Mouse (Mus musculus): Measurements from ENCODE around the gene Nsun4.

Nsun4 gene

GRCm38 (mm10) chr4:116048130-116048920 lies 5.4 kb downstream of the Nsun4 start:
- DNase-seq (ENCODE audit: inconsistent age in 2 of 2, low spot score in 1 of 2), result peak; percentile 51 to 86

DNA sequence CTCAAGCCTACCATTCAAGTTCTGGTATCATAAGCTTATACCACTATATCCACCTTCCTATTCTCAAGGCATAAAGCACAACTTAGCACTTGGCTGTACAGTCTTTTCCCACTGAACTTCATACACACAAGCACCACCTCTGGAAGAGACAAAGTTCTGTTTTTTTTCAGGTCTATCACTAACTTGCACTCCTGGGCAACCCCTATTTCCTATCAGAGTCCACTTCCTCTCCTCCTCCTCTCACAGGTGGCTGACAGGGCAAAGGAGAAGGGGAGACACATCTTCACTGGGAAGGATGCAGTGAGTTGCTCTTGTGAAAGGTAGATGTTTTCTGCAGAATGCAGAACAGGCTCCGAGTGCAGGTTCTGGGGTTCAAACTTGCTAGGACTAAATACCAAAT lies 6.0 kb downstream of the Nsun4 start:
- no peak for DNase-seq (ENCODE audit: inconsistent age in 2 of 2, low spot score in 1 of 2)

DNA sequence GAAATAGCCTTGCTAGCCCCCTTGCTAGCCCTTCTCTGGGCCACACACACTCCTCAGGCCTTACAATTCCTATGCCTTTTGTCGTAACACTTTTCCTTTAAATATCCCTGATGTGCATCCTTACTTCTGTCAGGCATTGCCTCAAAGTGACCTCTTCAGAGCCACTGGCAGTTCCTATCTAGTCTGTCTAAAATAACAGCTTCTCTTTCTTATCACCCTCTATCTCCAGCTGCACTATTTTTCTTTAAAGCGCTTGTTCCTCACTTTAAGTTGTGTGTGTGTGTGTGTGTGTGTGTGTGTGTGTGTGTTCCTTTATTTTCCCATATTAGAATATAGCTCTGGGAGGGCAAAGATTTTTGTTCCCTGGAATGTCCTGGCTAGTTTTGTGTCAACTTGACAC lies 7.1 kb downstream of the Nsun4 start:
- DNase-seq (ENCODE audit: inconsistent age in 2 of 2, low spot score in 1 of 2), result no peak

- DNase-seq (ENCODE audit: inconsistent age in 2 of 2, low spot score in 1 of 2), result no peak
Observed at GRCm38 (mm10) chr4:116042186-116042585, 11.5 kb downstream of the Nsun4 start.

DNA sequence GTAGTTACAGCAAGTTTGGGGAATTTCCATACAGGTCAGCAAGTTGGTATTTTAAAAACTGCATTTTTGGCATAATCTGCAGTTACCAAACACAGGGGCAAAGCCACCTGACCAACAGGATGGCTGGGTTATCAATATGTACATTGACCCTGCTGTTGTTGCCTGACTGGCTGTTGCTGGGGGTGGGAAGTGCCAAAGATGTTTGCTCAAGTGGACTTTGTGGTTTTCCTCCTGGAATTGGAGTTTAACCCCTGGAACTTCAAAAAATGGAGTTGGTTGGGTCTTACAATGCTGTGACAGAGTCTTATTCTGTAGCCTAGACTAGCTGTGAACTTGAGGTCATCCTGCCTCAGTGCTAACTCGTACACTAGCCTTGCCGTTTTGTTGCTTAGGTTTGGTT lies 13.2 kb downstream of the Nsun4 start:
- no peak for DNase-seq (ENCODE audit: inconsistent age in 2 of 2, low spot score in 1 of 2)

GRCm38 (mm10) chr4:116033374-116033773 lies 20.3 kb downstream of the Nsun4 start:
- no peak for DNase-seq (ENCODE audit: inconsistent age in 2 of 2, low spot score in 1 of 2)

GRCm38 (mm10) chr4:116032906-116033305 lies 20.8 kb downstream of the Nsun4 start:
- DNase-seq (ENCODE audit: inconsistent age in 2 of 2, low spot score in 1 of 2), result no peak

DNA sequence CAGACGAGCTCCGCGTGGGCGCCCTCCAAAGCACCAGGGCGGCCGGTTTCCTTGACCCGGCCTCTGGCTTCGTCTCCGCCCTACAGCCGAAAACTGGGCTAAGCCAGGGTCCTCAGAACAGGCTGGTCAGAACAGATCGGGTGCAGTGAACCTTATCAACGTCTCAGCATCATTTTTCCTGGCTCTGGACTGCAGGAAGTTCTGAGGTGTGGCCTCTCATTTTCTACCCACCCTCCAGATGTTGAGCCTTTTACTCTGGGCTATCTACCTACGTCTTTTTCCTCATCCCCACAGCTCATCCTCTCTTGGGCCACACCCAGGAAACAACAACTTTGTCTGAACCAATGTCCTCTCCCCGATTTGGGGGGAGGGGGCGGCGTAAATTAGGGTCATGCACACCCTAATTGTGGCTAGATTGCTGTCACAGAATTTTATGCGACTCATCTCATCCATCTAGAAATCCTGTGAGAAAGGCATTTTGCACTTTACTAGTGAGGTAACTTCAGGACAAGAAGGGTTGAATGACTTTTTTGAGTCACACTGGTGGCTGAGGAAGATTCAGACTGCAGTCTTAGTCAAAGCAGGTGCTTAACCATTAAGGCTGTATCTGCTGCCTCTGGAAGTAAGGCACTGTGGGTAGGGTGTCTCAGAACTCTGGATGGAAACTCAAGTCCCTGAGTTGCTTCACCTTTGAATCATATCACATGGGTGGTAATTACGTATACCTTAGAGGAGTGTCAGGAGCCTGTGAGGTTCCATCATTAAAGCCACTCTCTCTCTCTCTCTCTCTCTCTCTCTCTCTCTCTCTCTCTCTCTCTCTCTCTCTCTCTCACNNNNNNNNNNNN lies 35.6 kb downstream of the Nsun4 start, which contains the start of gene Faah:
Gene Faah, minus strand, starts transcription at position 25 of the 845 bp plus-strand sequence.
- peak in 1 of 2 experiments; percentile 14 for DNase-seq (ENCODE audit: inconsistent age in 2 of 2, low spot score in 1 of 2)

GRCm38 (mm10) chr4:116017300-116017901 lies 36.3 kb downstream of the Nsun4 start:
- peak; percentile 87 to 94 for DNase-seq (ENCODE audit: inconsistent age in 2 of 2, low spot score in 1 of 2)

DNA sequence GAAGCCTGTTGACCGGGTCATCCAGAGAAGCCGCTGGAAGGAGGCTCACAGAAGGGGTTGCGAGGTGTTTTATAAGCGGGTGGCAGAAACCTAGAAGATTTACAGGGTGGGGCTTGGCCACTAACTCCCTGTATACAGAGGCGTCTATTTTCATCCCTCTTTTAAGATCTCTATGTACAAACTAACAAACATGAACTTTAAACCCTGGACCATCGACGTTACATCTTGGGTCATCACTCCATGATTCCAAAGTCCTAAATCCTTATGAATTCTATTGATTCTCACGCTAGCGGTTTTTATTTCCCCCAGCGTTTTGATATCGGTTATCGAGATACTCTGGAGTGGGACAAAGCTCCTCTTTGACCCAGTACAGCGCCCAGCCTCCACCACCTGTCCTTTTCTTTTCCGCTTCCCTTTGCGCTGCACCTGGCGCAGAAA lies 36.8 kb downstream of the Nsun4 start:
- no peak for DNase-seq (ENCODE audit: inconsistent age in 2 of 2, low spot score in 1 of 2)

DNA sequence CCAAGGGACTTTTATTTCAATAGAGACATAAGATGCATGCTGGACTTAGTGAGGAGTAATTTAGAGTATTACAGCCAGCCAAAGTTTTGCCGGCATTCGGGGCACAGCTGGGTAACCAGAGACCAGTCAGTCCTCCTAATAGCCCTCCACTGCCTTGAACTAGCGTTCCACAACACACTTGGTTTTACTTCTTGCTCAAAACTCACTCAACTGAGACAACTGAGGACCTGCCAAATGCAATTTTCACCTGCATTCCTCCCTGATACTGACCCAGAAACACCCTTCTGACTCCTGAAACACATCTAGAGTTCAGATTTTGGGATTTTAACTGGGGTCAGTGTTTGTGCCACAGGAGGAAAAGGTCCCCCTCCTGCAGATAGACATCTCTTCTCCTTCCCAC lies 37.3 kb downstream of the Nsun4 start:
- no peak for DNase-seq (ENCODE audit: inconsistent age in 2 of 2, low spot score in 1 of 2)

DNA sequence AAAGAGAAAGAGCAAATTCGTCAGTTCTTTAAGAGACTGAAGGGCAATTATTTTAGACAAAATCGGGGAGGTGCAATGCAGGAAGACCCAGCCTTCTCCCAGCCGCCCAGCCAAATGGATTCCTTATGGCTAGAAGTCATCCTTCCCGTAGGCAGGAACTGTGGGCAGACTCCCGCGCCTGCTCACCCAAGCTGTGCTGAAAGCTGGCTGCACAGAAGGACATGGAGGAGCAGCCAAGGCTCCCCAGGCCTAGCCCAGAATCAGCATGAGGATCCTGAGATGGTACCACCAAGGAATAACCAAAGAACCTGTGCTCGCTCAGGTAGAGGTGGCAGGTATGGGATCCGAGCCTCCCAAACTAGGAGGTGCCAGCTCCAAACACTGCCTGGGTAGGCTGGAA lies 37.7 kb downstream of the Nsun4 start:
- no peak for DNase-seq (ENCODE audit: inconsistent age in 2 of 2, low spot score in 1 of 2)

- no peak for DNase-seq (ENCODE audit: inconsistent age in 2 of 2, low spot score in 1 of 2)
Observed at GRCm38 (mm10) chr4:116015502-116015901, 38.2 kb downstream of the Nsun4 start.

DNA sequence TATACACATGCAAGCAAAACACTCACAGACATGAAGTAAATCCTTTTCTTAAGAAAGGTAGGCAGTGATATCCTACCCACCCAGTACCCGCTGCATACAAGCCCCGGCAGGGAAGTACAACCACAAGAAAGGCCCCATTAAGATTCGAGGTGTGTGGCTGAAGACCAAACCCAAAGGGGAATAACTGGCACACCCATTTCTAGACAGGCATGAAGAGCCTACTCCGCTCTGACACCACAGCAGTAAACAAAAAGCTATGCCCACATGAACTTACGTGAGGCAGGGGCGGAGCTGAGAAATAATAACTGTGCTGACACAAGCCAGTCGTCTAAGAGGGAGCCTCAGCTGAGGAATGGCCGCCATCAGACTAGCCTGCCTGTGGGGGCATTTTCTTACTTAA lies 43.5 kb downstream of the Nsun4 start:
- no peak for DNase-seq (ENCODE audit: inconsistent age in 2 of 2, low spot score in 1 of 2)

- DNase-seq (ENCODE audit: inconsistent age in 2 of 2, low spot score in 1 of 2), result no peak
Observed at GRCm38 (mm10) chr4:116001206-116001605, 52.5 kb downstream of the Nsun4 start.

- no peak for DNase-seq (ENCODE audit: inconsistent age in 2 of 2, low spot score in 1 of 2)
Observed at GRCm38 (mm10) chr4:116000671-116001070, 53.0 kb downstream of the Nsun4 start.

DNA sequence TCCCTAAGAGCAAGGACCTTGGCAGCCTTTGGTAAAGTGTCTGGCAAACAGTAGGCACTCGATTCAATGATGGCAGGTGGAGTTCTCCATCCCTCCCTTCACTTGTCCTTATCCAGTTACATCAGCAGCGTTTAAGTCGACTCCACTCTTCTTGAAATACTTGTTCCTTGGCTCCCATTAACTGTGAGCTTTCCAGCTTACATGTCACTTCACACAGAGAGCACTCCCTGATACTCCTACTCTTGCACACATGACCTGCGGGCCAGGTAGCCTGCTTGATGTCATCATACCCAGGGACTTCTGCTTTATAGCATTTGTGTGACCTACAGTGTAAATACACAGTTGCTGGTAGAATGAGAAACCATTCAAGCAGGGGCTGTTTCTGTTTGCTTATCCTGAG lies 56.9 kb downstream of the Nsun4 start:
- no peak for DNase-seq (ENCODE audit: inconsistent age in 2 of 2, low spot score in 1 of 2)

GRCm38 (mm10) chr4:115995376-115995730 lies 58.3 kb downstream of the Nsun4 start:
- DNase-seq (ENCODE audit: inconsistent age in 2 of 2, low spot score in 1 of 2), result no peak

GRCm38 (mm10) chr4:115994662-115995375 lies 58.9 kb downstream of the Nsun4 start:
- DNase-seq (ENCODE audit: inconsistent age in 2 of 2, low spot score in 1 of 2), result no peak

DNA sequence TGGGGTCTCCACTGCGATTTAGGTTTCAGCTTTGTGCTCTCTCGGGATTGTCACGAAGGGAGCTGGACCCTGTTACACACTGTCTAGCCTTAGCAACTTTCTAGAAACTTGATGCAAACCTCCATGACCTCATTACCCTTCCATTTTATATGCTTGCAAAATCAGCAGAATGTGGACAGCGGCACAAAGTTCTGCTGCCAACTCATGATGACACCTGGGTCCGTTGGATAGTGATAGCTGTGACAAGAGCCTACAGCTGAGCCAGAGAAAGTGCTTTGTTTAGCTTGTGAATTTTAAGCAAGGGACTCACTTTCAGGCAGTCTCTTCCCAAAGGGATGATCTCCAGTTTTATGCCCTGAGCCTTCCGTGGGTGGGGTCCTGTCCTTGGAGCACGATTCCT lies 64.3 kb downstream of the Nsun4 start:
- DNase-seq (ENCODE audit: inconsistent age in 2 of 2, low spot score in 1 of 2), result no peak

GRCm38 (mm10) chr4:115987858-115988530 lies 65.7 kb downstream of the Nsun4 start:
- no peak for DNase-seq (ENCODE audit: inconsistent age in 2 of 2, low spot score in 1 of 2)
